Mouse (Mus musculus) embryo, embryonic 10 days (tissue): ENCODE measurements around the gene Gtf3c3.

ENCODE experiments used
- DNase-seq: peaks from one replicate; pipeline ENCODE4 v3.0.0-alpha.2; 2015; ENCODE audit warnings: low spot score

The Gtf3c3 gene

DNA sequence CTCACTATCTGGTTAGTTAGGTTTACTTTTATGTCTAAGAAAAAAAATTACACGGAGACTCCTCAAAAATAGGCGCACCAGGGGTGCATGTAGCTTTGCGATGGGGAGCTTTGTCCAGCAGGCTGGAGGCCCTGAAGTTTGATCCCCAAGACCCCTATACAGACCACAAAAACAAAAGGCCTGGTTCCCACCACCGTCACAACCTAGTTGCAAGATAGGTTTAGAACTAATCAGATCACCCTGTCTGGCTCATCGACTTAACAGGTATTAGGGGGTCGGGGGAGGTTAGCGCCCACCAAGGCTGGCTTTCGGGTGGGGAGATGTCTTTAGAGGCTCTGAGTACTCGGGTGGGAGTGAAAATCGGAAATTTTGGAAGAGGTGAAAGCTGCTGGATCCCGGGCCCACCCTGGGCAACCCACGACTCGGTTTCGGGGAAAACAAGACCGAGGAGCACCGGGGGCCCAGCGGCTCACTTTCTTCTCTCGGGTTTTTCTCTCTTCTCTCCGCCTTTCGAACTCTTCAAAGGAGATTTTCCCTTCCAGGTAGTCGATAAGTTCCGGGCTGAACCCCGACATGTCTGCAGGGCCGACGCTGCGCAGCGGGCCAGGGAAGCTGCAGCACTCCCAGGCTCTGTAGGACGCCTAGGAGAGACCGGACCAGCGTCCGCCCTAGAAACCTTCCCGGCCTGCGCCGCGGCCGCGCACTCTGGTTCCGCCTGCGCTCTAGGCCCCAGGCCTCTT is at the start of gene Gtf3c3:
Gene Gtf3c3, minus strand, starts transcription at position 632 of the 740 bp plus-strand sequence.
- DNase-seq, result peak; percentile 84

GRCm38 (mm10) chr1:54484744-54485420 is 46.1 kb upstream of the Gtf3c3 start:
- DNase-seq, result peak; percentile 6

DNA sequence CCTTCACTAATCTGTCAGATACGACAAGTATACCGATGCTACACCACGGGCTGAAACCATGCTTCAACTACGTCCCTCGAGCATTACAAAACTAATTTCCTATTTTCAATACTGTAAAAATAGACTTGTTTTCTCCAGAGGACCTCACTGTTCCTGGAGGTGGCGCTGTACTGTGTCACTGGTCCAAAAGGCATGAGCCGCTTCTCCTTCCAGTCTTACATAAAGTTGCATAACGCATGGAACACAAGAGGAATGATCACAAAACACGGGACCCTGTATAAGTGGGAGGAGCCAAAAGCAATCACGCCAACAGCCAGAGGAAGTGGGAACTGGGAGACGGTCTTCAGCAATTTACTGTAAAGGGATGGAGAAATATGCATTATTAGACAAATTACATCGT is 41.7 kb upstream of the Gtf3c3 start:
- no peak for DNase-seq

DNA sequence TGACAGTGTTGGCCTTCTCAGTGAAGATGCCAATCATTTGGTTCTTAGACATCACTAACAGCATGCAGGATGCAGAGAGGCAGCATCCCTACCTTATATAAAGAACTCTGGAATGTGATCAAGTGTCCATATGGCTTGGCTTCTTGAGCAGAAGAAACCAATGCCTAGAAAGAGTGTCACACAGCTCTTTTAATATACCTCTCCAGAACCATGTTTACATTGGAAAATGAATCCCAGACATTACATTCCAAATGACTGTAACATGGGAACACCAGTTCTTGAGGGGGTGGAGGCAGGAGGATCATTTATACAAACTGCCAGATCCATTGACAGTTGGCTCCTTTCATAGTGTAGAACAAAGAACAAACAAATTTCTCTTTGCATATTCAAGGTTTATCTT is 29.9 kb upstream of the Gtf3c3 start:
- DNase-seq, result no peak

GRCm38 (mm10) chr1:54467366-54467765 is 28.6 kb upstream of the Gtf3c3 start:
- no peak for DNase-seq

- no peak for DNase-seq
These were observed 13.3 kb upstream of the Gtf3c3 start for GRCm38 (mm10) chr1:54452116-54452515.

GRCm38 (mm10) chr1:54448833-54449232 is 10.1 kb upstream of the Gtf3c3 start:
- no peak for DNase-seq

- DNase-seq, result peak; percentile 16
These were observed 4.9 kb upstream of the Gtf3c3 start for GRCm38 (mm10) chr1:54443641-54444040.

GRCm38 (mm10) chr1:54439080-54439476 is 307 bp upstream of the Gtf3c3 start:
- no peak for DNase-seq

DNA sequence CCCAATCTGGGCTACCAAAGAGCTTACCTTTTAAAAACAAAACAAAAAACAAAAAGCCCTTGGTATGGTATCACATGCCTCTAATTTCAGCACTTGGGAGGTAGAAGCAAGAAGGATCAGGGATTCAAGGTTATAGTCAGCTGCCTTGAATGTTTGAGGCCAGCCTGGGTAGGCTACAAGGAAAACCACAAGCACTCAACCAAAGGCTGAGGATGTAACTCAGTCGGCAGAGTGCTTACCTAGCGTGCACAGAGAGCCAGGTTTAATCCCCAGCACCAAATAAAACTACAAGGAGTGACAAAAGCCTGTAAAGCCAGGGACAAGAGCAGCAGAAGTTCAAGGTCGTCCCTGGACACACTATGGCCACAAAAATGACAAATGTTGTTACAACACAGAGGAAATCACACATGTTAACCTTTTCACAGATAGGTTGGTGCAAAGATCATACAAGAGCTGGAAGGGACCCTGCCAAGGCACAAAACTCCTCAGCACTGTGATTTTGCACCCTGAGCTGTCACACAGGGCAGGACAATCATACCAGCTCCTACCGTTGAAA is 16.5 kb downstream of the Gtf3c3 start:
- DNase-seq, result no peak

- DNase-seq, result no peak
These were observed 17.1 kb downstream of the Gtf3c3 start for GRCm38 (mm10) chr1:54421670-54422069.

GRCm38 (mm10) chr1:54402736-54403135 is 36.0 kb downstream of the Gtf3c3 start:
- DNase-seq, result no peak

- no peak for DNase-seq
These were observed 54.5 kb downstream of the Gtf3c3 start for GRCm38 (mm10) chr1:54384221-54384620.

DNA sequence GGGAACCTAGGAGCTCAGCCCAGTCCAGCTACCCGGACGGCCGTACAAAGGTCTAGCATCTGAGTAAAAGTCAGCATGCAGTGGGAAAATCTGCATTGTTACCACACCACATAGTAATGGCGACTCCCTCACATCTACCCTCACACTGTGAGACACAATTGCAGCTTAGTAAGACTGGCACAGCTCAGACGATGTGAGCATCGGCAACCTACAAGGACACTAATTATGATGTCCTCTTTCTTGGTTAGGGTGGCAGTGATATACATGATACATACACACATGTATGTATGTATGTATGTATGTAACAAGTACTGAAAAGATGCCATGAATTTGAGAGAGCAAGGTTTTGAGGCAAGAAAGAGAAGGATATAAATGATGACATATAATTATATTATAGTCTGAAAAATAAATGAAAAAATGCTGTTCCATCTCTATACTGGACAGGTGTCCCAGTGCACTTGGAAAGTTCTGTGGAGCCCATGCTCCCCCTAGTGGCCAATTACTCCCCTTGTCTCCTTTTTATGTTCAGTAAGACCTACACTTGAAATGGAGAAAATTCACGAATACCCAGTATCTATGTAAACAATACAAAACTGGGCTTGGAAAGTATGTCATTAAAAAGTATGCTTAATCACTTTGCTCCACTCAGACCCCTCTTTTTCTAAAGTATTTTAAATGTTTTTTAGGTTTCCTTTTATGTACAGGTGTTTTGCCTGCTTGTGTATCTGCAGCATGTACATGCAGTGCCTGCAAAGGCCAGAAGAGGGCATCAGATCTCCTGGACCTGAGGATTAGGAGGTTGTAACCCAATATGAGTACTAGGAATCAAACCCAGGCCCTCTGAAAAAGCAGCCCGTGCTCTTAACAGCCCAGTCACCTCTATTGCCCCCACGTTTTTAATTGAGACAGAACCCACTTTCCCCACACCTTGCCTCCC is 57.5 kb downstream of the Gtf3c3 start:
- DNase-seq, result peak; percentile 67

GRCm38 (mm10) chr1:54377506-54378051 is 61.2 kb downstream of the Gtf3c3 start:
- no peak for DNase-seq

DNA sequence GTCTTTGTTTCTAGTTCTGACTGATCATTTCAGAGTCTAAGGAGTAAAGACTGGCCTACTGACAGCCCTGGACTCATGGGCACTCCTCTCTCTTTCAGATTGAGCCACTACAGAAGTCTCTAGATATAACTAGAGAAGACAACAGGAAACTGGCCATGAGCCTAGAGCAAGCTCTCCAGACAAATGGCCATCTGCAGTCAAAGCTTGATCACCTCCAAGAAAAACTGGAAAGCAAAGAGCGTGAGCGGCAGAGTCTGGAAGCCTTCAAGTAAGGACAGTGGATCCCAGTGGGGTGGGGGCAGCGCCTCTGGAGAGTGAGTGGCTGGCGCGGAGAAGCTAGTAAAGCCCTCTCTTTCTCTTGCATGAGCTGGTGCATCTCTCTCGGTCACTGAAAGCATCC is 82.2 kb downstream of the Gtf3c3 start:
- no peak for DNase-seq

DNA sequence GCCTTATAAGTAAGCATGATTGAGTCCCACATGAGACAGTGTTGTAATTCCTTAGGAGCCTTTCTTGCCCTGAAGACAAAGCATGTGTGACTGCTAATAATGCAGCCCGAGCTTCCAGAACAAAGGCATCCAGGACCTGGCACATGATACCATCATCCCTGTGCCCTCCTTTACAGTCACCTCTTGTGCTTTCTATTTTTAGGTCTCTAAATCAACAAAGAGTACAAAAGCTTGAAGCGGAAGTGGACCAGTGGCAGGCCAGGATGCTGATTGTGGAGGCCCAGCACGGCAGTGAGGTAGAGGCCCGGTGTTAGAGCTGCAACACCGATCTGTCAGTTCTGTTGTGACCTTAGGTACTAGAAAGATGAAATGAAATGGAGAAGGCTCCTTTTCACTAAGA is 83.3 kb downstream of the Gtf3c3 start:
- DNase-seq, result no peak

GRCm38 (mm10) chr1:54354786-54355185 is 84.0 kb downstream of the Gtf3c3 start:
- no peak for DNase-seq
